Mouse (Mus musculus): Measurements from ENCODE around the gene Gm5737.

The Gm5737 gene

DNA sequence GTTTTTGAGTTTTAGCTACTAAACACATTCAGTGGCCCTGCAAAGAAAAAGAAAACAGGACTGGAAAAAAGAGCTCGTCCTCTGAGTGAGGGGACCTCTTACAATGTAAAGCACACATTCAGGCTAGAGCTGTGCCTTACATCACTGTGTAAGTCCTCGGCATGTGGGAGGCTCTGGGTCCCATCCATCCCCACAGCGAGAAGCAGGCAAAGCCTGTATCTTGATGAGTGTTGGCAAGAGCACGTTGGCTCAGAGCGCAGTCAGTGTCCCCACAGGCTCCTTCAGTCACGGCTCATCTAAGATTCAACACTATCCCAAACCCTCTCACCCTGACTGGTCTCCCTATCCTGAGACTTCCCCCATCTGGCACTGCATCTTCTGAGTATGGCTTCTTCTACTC, 66.1 kb downstream of the Gm5737 start:
- DNase-seq = no peak

DNA sequence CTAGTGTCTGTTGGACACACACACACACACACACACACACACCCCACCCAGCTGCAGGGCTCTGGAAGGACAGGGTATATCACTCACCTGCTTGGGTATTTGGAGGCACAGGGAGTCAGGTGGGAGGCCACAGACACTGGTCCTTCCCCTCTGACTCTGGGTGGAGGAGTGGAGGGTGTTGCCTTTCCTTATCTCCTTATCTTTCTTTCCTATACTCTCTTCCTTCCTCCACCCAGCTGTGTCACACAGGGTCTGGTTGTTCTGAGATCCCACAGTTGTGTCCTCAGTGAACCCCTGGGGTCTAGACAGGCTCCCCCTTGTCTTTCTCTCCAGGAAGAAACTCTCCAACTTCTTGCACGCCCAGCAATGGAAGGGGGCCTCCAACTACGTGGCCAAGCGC, 67.8 kb downstream of the Gm5737 start:
- DNase-seq = no peak

GRCm38 (mm10) chr7:120880770-120881169, 68.6 kb downstream of the Gm5737 start:
- no peak for DNase-seq
